Mouse (Mus musculus) thymus, postnatal 0 days (tissue): Measurements from ENCODE around the gene Stac. TPM values are rescaled to one million over a fixed set of nuclear protein-coding genes. Genes with fewer than 3 reads are reported as not detected.
A peak's percentile ranks its signal among the peaks of the same experiment; 100 is the strongest.

Experiments used
- DNase-seq: peaks from one replicate; pipeline ENCODE4 v3.0.0-alpha.2; 2015; ENCODE audit warnings: low spot score
- polyA plus RNA-seq: library from polyadenylated mRNA; unstranded; fragments of >200 nt; fragmentation: Nextera tagmentation; extraction: Ambion mirVana; gene quantifications from 2 replicates; pipeline ENCODE4 v1.2.1, GENCODE M21; 2015

Stac gene
- polyA plus RNA-seq, 1 experiment from 2014 or later = 0.60 TPM

DNA sequence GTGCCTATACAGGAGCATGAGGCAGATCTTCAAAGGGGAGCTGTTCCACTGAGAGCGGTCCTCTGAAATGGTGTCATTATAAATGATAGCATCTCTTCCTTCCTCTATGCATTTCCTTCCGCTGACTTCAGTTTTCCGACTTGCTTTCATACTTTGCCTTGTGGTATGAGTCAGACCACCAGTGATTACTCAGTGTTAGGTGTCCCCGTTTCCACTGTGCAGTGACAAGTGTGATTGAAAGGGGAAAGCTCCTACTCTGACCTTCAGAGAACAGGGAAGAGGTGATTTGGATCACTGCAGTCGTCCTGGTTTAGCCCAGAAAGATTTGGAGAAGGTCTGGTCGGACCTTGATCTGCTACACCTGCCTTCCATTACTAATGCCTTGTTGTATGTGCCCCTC lies 81.4 kb downstream of the Stac start:
- DNase-seq = no peak

DNA sequence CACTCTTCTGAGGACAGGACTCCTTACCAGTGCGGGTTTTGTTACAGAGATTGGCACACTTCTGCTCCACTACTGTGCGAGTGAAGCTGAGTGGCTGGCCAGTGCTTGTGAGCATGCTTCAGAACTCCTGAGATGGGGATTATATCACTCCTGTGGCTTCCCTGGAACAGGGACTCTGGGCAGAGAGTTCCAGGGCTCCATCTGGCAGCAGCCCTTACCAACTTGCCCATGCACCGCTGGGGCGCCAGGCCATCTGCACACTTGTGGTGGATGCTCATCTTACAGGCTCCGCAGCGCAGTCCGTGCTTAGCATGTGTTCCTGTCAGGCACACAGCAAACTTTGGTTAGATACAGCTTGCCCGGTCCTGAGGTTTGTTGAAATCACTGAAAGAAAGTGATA lies 83.5 kb downstream of the Stac start:
- no peak for DNase-seq

DNA sequence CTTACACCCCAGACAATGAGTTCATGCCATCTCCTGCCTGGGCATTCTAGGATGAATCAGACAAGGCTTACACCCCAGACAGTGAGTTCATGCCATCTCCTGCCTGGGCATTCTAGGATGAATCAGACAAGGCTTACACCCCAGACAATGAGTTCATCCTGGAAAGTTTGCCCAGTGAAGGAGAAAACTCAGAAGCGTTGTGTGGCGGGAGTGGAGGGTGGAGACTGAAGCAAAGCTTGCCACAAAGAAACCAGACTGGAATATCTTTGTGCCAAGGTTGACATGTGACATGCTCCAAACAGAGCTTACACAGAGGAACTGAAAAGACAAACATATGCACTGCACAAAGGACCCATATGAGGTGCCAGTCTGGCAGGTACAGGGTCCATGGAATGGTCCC lies 102.6 kb downstream of the Stac start:
- no peak for DNase-seq

DNA sequence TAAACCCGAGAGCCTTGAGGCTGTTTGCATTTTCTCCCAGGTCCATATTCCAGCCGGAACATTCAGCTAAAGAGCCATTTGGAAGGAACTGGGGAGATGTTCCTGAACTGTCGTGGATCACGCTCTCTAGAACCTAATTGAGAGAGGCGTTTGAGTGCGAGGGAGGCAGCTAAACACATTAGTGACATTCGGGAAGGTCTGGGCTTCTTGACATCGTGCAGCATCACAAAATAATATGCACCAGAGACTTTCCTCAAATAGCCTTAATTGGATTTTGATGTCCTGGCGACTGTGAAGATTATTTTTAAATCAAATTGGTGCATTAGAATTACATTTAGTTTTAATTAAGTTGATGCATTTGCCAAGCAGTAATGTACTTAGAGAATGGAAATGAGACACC lies 111.4 kb downstream of the Stac start:
- no peak for DNase-seq

DNA sequence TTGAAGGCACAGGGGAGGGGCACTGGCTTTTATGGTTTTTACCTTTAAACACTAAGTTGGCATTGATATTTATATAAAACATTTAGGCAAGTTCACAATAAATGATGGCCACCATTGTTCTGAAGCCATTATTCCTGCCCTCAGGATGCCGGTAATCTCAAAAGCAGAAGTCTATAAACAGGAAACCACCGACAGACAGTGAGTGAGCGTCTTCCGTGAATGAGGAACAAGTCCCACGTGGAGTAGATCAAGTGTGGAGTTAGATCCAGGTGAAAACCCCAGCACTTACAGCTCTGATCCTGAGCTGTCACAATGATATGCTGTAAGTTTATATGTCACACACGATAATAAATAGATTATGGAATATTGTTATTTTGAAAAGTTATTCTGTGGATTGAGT lies 112.7 kb downstream of the Stac start:
- DNase-seq = no peak

DNA sequence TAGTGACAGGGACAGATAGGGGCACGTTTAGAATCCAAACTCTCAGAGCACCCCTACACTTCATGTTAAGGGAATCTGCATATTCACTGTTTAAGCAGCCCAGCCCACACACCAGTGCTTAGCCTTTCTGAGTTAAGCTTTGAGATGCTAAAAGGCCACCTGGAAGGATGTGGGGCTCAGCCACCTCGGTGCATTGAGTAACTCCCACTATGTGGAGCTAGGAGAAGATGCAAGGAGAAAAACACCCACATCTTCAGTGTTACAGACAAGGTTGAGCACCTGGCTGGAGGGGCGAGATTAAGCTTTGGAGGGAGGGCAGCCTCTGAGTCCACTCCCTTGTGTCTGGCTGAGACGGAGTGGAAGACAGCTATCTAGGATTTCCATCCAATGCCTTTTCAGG lies 114.3 kb downstream of the Stac start:
- no peak for DNase-seq

DNA sequence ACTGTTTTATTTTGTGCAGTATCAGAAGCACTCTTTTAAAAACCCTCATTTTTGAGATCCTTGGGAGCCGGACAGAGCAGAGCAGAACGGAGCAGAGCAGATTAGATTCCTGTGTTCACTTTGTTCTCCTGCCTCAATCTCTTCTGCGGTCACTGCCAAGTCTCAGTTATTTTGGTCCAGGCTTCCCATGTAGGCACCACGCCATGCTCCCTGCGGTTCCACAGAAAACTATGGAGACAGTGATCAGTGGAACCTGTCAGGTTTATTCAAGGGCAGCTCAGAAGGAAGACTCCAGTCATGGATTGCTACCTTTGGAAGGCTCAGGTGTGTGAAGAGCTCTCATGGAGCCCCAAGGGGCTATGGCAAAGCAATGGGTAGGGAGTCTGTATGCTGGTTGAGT lies 116.3 kb downstream of the Stac start:
- no peak for DNase-seq

DNA sequence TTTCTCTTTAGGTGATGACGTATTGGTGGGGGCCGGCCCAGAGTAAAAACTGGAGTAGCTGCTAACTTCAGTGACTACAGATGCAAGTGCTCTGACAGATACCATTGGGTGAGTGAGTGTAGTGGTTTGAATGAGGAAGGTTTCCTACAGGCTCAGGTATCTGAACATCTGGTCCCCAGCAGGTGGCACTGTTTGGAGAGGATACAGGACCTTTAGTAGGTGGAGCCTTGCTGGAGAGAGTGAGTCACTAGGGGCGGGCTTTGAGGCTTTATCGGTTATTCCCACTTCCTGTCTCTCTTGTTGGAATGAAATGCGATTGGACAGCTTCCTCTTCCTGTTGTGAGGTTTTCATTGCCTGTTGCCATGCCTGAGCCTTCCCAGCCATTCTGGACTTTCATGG lies 118.5 kb downstream of the Stac start:
- DNase-seq = peak; percentile 2

DNA sequence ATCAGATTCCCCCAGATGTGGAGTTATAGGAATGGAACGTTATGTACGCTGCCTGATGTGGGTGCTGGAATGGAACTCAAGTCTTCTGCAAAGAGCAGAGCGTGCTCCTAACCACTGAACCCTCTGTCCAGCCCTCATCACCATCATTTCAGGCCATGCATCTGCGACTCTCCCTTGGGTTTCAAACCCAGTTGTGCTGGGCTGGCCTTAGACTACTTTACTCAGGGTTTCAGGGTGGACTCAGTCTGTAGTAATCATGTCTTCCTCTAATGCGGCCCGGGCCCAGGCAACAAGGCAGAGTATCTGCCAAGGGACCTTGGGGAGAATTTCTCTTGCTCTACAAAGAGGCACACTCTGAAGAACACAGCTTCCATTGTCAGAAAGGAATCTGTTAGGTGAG lies 126.0 kb downstream of the Stac start:
- no peak for DNase-seq

DNA sequence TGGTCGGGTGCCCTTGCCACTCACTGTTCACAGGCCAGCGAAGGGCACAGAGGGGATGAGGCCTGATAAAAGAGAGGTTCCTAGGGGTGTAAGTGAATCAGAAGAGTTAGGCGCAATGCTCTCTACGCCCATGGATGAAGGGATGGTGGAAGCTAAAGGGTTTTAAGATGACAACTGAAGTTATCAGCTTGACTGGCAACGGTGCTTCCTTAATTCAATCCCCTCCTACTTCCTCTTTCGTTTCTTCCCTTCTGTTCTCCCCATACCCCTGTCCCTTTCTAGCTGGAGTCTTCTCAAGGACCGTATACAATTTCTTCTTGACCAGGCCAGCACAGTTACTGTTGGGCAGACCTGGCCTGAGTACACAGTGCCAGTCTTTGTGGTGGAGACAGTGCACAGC lies 126.9 kb downstream of the Stac start:
- DNase-seq = no peak

DNA sequence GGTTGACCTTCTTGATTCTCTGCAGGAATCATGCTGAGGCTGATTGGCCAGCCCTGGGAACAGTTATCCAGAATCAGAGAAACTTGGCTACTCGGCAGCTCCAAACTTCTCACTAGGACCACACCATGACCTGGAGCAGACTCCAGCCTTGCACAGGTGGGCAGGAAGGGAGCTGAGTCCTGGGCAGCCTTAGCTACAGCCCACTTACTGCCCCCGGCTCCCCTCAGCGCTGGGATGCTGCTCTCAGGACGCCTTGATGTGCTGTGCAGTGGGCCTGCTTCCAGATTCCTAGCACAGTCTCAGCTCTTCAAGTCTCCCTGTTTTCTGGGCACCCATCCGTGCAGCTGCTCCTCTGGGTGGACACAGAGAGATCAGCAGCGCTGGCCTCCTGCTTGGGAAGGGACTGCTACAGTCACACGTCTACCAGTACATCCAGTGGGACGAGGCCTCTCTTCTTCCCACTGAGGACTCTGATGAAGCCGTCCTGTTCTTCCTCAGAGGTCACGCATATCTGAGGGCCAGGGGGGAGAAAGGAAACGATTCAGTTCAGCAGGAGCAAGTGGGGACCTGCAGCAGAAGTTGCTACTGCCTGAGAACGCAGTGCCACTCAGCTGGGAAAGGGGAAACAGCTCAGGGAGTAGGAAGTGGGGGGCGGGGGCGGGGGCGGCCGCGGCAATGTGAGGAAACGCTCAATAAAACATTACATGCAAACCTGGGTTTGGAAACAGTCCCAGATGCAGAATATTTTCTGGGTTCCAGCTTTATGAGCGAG lies 127.7 kb downstream of the Stac start:
- DNase-seq = no peak

DNA sequence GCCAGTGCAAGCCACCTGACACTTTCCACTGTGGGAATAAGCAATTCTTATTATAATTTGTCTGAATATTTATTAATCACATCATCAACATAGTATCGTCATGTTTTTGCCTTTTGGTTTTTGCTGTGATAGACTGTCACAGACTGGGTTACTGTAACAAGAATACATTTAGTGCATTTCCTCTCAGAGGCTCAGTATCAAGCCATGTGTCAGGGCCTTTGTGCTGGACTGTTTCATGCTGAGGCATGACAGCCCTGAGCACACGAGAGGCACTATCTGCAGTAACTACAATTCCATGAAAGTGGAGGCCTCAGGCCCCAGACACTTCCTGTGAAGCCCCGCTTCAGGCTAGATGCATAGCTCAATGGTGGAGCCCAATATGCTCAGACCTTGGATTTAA lies 133.4 kb downstream of the Stac start:
- no peak for DNase-seq

DNA sequence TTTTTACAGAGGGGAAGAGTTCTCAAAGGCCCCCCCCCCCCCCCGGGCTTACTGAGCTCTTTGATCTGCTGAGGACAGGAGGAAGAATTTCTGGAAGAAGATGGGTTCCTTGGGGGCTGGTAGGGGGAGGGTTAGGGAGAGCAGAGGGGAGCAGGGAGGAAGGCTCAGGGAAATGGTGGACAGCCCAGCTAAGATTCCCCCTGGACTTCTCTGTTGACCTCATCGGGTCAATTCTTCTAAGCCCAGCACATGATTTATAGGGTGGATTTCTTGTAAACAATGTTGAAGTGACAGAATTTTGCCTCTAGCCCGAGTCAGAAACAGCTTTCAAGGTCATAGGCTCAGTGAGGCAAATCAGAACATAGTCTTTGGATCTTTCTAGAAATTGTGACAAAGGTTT lies 137.3 kb downstream of the Stac start:
- DNase-seq = no peak

DNA sequence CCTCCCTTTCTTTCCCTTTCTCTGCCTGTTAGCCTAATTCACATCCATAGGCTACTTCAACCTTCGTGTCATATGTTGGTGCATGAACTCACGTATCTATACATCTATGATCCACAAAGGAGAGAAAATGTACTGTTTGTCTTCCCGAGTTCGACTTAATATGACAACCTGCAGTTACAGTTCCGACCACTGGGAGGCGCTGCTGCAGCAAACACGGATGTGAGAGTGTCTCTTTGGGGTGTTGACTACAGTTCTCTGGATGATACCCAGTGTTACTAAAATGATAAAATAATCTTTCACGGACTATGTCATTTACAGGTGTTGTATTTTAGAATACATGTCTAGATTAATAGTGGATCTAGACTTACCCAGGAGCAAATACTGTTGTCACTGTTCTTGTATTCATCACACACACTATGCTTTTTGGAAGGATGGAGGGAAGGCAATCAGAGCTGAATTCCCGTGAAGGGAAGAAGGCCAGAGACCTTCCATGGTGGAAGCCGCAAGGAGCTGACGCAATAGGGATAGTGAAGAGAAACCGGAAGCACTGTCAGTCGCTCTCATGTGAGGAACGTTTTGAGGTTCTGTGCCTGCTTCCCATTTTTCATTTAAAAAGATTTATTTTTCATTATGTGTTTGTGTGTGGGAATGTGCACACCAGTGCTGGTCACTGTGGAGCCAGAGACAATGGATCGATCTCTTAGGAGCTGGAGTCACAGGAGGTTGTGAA lies 138.5 kb downstream of the Stac start:
- peak; percentile 37 for DNase-seq

DNA sequence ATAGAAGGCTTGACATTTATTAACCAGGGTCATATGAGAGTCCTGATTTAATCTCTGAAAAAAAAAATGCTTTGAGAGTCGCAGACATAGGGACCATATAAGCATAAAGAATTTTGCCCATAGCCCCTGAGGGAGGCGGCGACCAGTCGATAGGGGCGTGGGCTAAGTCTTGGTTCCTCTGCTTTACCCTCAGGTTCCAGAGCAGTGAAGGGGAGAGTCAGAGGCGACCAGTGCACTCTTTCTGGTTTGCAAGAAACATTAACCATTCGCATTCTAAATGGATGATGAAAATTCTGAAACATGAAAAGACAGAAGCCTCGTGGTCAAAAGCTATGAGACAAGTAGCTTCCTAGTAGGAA lies 139.2 kb downstream of the Stac start:
- DNase-seq = no peak

DNA sequence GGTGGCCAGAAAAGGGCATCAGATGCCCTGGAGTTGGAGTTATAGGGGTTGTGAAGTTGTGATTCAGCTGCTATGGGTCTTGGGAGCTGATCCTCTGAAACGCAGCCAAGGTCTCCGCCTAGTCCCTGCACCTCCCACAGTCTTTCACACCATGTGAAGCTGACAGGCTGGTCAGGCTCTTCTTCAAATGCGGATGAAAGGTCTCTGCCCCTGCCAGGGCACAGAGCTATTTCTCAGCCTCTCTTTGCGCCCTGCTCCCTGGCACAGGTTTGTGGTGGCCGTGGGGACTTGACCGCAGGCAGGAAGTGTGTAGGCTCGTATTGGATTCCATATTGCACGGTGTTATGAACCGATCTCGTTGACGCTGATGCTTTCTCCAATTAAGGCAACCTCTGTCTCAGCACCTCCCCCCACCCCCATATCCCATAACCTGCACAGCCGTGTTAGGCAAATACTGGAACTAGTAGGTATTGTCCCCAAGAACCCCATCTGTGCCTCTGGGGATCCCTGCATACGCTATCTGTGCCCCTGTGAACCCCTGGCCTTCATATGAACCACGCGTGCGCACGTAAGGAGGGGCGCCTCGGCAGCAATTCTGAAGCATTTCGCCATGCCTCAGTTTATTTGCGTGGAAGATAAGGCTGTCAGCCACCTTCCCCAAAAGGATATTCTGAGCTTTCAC lies 139.7 kb downstream of the Stac start:
- no peak for DNase-seq

DNA sequence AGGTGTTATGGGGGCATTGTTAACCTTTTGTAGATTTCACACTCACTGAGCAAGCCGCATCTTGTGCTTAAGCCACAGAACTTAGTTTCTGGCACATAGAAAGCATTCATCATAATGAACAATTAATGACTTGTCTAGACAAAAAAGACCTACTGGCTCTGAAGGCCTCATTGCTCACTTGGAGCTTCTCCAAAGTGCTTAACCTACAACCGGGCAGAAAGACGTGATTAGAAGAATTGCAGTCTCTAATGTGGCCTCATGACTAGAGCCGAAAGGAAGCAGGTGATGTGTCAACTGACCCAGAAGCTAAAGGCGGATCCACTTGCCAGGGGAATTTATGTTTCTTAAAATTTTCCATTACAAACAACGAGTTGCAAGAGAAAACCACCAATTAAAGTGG lies 147.5 kb downstream of the Stac start:
- no peak for DNase-seq

DNA sequence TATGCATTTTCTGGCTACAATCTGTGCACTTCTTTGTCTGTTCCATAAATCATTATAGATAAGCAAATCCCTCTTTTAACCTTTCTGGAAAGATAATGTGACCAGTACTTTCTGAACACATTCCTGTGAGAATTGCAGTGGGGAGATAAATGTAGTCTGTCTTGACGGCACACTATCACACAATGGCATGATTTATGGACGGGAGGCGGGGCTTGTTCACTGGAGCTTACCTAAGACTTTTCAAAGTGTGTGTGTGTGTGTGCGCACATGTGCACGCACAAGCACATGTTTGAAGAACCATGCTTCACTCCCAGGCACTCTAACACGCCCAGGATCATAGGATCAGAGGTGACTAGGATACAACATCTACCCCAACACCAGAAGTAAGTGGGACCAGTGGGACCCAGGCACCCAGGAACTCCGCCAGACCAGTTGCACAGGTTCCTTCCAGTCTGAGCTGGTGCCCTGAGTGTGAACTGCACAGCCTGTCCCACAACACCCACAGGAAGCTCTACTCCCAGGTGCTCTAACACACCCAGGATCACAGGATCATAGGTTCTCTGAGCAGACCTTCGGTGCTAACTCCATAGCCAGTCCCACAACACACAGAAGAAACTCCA lies 154.6 kb downstream of the Stac start:
- no peak for DNase-seq

DNA sequence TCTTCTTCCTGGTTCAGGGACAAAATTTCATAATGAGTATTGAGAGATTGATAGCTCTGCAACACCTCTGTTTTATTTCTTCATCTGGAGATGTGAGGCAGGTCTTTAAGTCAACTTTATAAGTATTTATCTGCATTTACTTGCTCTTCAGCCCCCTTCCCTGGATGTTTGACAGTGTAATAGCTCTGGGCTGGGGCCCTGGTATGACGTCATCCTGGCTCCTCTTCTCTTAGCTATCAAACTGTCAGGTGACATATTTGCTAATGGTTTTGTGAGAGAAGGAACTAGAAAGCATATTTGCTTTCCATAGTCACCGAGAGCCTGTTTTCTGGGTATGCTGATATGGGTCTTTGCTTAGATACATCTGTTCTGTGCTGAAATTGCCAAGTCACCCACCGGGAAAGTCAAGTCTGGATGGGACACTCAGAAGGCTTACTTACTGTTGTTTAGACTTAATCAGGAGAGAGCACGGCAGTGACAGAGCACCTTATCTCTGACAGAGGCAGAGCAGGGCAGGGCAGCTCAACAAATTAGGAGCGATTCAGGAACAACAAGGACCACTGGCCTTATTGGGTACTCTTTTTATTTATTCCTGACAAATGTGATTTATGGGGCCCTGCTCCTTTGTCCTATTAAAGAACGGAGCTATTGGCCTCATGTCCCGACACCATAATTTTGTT lies 155.3 kb downstream of the Stac start:
- DNase-seq = no peak

DNA sequence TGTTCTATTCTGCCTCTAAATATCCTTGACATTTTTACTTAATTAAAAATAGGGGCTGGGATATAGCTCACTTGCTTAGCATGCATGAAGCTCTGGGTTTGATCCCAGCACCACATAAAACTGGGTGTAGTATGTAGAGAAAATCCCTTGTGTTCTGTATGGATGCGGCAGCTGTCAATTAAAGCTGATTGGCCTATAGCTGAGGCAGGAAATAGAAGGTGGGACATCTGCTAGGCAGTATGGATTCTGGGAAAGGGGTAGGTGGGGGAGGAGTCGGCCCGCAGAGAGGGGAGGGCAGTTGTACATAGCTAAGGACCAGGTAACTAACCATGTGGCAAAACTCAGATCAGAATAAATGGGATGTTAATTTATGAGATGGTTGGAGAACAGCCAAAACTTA lies 166.3 kb downstream of the Stac start:
- no peak for DNase-seq

DNA sequence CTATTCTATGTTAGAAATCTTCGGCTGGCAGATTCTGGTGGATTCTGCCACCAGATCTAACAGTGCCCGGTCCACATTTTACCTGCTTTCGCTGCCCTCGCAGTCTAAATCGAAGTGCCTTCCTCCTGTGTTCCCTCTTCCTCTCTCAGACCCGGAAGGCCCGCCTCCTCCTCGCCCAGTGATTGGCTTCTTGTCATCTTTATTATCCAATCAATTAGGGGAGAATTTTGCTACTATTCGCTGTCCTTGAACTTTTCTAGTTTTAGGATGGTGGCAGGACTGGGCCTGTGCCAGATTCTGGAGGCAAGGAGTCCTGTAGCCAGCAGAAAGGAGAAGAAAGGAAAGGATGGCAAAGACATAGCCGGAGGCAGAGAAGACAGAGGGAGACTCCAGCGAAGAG lies 167.0 kb downstream of the Stac start:
- DNase-seq = no peak

DNA sequence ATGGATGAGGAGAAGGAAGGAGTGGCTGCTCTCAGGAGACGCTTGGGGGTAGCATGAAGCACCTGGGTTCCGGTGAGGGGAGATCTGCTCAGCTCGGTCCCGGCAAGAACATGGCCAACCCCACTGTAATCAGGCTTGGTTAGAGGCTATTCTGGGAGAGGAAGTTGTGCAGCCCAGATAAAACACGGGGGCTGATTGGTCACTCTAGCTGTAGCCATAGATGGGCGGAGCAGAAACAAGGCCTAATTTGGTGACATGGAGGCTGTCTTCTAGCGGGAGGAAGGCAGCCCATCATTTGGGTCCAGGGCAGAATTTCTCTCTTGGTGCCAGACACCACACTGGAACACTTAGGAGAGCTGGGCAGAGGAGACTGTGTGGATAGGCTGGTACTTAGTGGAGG lies 167.9 kb downstream of the Stac start:
- no peak for DNase-seq
